Mouse (Mus musculus) spleen, postnatal 14 days (tissue): ENCODE measurements at regions not wholly inside any gene's neighbourhood (a gene's known extent, or its start where the extent isn't known, plus 50 kb on each side); places are given as distances from the start of the nearest gene placed in this dataset.

Source experiments
- DNase-seq, 2 experiments: peaks; one replicate each; pipeline ENCODE4 v3.0.0; 2021 to 2022; ENCODE audit warnings: low spot score in 2 of 2

DNA sequence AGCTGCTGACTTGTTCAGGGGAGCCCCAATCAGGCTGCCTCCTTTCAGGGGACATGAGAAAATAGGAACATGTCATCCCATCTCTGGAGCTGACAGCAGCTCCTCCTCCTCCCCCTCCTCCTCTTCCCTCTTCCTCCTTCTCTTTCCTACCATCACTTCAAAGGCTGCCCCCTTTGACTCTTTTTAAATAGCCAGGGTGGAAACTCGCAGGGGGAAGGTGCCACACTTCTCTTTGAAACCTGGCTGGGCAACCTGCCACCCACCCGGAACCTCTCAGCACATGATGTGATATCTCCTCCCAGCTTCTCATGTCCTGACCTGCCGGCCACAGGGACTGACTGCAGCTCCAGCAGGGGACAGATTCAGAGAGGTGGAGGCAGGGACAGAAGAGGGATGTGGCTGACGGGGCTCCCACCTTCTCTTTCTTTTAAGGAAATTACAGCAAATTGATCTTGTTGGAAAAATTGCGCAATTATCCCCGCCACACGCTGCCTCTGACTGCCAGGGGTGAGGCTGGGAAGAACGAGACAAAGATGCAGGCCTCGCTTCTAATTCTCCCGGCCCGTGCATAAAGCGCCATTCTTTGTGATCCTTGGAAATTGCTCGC, 399.6 kb upstream of the Kazn start:
- no peak for DNase-seq

DNA sequence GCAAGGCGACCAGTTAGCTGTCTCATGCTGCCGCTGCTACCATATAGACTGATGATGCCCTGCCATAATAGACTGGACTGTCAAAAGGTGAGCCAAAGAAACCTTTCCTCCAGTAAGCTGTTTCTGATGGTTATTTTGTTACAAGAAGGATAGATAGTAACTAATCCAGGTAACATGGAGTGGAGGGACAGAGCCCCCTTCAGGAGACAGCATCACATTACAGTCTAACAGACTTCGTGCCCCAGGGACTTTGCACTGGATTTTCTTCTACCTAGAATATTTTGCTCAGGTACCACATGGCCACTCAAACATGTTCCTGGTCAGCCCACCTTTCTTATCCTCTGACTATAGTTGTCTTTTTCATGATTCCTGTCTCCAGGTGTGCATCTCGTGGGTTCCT, 398.9 kb upstream of the Kazn start:
- no peak for DNase-seq

DNA sequence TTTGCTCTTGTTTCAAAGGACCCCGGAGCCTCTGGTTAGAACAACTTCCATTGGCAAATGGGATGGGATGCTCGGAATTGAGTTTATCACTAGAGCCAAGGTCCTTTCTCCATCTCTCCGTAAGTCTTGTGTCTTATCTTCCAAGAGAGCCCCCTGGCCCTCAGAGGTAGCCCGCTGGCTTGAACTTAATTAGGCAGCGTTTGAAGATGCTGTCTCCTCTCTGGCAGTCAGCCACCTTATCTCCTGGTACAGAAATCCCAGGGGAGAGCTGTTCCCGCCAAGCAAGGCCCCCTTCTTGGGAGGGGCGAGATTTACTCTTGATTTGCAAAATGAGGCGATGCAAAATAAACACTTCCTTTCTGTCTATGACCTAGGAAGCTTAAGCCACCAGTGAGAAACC, 395.2 kb upstream of the Kazn start:
- DNase-seq, result no peak

DNA sequence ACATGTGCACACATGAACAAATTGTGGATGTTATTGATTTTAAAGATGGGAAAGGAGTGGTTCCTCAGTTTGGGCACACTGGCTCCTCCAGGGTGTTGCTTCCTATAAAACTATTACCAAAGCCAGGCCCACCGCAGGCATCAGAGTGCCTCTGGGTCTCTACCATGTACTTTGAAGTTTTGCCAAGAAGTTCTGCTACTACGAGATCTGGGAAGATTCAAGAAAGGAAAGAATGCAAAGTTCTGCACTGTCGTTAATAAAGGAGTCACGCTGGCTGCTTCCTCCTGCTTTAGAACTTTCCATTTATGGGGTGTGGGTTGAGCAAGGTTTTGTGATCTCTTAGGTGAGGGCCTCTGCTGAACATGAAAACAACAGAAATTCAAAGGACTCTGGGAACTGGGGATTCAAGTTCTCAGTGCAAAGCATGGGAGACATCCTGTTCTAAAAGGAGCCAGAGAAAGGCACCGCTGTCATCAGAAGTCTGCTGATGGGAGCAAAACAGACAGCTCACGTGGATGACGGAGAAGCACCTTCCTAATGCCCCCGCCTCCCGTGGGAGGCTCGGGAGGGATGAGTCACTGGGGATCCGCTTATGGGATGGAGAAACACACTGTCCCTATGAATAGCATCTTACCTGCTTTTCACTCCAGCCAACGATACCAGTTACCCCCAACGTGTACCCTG, 394.6 kb upstream of the Kazn start:
- no peak for DNase-seq

DNA sequence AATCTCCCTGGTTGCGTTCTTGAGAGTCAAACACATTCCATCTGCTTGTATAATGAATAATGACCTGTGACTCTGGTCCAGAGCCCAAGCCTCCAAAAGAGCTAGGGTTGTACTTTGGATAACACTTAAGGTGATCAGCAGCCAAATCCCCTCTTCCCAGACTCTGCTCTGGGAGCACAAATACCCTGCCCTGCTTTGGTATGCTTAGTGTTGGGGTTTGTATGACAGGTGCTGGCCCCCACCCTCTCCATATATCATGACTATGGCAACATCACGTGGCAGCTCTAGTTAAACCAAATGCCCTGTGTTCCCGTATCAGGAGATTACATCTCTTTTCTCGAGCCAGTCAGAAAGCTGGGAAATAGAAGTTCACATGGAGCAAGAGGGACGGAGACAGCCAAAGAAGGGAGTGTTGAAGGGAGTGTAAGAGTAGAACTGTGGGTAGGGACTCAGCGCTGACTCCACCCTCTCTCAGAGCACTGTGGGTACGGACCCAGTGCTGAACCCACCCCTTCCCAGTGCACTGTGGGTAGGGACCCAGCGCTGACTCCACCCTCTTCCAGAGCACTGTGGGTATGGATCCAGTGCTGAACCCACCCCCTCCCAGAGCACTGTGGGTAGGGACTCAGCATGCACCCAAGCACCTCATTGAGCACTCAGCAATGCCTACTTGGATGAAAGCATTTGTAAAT, 387.4 kb upstream of the Kazn start:
- DNase-seq, result no peak

DNA sequence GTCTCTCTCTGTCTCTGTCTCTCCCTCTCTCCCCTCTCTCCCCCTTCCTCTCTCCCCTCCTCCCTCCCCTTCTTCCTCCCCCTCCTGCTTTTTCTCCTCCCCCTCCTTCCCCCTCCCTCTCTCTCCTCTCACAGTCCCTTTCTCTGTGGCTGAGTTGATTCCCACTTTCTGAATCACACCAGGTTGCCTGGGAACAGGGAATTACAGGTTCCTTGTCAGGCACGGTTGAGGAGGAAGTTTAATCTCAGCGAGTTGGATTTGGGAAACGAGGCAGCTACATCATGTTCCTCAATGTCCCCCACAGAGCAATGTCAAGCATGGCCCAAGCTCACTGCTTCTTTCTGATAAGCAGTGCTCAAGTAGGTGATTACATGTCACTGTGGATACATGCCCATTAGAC, 386.3 kb upstream of the Kazn start:
- DNase-seq, result no peak

DNA sequence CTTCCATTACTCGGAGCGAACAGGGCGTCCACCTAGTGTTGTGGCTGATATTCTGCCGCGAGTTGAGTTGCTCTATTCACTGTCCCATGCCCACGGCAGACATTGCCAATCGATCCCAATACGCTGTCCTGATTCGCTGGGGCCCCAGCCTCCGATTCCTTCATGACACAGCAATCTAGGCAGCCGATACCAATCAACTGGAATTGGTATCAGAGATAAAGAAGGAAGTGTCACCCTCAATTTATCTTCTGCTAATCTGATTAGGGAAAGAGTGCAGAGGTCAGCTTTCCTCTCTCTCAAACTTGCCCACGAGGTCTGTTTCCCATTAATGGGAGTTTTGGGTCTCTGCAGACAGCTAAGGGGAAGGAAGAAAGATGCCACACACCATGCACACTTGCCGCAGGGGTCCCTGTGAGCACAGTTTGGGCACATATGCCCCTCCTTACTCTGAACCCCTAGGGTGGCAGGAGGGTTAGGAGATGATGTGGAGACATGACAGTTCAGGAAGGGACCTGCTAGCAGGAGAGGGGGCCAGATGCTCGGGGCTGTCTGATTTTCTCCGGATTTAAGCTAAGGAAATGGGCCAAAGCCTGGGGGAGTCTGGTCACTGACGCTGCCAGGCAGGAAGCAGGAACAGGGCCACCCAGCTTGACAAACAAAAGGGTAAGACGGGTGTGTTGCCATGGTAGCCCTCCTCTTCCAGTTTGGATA, 383.1 kb upstream of the Kazn start:
- no peak for DNase-seq

DNA sequence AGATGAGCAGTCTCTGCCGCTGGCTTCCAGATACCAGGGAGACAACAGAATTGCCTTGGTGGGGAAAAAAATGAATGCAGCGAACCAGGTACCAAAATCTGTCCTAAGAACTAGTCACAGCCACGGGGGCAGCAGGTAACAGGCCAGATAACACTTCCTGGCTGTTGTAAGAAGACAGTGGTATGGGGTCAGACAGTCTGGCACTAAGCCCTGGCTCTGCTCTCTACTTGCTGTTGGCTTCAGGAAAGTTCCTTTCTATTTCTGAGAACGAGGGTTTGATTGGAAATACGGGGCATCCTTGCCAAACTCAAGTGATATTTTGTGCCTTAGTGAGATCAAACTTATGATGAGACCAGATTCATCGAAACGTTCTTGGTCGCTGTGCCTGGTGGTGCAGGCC, 380.2 kb upstream of the Kazn start:
- DNase-seq, result no peak

DNA sequence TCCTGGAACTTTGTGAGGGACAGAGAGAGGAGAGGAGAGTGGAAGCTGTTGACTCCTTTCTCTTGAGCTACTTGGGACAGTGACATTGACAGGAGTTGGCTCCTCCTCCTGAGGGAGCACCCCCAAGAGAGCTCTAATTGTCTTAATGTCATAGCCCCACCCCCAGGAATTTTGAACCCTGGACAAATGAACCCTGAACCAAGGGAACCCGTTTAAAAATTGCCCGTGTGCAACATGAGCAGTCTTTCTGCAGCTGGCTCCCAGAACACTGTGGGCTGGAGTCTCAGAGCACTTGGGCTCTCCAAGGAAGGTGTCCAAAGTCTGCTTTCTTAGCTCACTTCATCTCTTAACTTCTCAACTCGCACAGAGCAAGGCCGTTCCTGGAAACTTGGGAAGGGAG, 379.6 kb upstream of the Kazn start:
- no peak for DNase-seq

DNA sequence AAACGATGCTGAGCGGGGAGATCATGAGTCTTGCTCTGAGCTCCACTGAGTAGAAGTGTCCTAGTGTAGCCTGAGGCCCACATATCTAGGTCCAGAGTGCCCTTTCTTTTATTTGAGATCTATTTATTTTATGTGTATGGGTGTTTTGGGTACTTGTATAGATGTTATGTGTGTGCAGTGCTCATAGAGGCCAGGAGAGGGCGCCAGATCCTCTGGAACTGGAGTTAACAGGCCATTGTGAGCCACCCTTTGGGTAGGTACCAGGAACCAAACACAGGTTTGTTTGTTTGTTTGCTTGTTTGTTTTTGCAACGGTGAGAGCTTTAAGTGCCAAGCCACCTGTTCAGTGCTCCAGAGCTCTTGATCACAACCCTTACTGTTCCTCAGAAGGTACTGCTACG, 378.5 kb upstream of the Kazn start:
- DNase-seq, result no peak

DNA sequence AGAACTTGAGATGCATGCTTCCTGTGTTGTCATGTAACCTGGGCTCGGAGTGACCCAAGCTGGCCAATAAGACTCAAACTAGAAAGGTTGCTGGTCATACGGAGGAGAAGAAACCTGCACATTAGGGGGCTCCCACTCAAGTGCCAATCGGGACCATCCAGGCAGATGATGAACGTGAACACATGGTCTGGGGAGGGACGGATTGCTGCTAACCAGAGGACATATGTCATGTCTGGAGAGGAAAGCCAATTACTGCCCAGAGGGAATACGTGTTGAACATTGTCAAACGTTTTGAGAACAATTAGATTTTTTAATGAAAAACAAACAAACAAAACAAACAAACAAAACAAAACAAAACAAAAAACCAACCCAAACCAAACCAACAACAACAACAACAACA, 377.7 kb upstream of the Kazn start:
- no peak for DNase-seq

DNA sequence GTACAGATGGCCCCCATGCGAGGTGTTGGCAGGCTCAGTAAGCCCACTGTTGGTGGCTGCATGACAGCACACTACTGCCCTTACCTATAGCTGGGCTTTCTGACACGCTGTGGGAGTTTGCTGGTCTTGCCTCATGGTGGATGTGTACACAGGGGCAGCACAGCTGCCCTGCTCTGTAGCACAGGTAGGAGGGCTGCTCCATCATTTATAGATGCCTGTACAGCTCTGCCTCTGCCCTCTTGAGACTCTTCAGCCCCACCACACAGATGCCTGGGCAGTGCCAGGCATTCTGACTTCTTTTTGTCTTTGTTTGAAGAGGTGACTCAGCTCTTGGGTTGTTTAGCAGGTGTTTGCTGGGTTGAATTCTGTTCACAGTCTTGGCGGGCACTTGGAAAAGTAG, 365.9 kb upstream of the Kazn start:
- DNase-seq, result no peak

DNA sequence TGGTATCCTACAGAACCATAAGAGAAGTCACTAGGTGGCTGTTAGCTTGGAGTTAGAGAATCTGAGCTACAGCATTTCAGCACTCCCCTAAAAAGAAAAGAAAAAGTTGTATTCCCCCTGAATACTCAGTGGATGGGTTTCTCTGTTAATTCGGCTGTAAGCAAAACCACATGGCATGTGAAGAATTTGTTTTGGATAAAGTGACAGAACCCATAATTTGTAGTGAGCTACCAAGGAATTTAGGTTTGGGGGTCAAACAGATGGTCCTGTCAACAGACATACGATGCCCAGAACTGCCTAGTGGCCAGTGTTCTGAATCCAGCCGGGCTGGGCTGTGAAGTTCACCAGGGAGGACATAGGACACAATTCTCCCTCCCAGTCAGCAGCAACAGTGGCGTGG, 358.0 kb upstream of the Kazn start:
- no peak for DNase-seq

DNA sequence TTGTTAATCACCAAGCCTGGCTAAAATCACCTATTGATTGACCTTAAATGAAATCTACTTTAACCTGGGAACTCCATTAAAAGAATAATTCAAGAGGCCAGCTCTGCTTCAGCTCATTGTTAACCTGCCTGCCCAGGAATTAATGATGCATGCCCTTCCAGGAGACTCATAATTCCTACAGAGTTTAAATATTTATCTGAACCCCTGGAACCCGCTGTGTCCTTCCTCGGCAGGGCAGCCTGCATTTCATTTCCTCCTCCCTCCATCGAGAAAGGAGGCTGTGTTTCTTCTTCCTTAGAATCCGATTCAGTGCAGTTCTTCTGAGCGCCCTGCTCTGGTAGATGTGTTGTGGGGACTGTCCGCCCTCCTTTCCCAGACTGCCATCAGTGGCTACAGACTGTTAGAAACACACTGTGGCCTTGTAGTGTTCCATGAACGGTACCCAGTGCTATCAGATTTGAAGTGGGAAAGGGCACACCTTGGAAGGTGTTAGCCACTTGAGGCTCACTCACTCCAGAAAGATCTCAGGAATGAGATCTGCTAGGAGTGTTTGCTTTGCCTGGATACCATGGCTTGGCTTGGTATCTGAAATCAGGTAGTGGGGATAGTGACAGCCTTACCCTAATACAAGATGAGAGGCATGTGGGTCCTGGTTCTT, 350.0 kb upstream of the Kazn start:
- DNase-seq, result no peak

DNA sequence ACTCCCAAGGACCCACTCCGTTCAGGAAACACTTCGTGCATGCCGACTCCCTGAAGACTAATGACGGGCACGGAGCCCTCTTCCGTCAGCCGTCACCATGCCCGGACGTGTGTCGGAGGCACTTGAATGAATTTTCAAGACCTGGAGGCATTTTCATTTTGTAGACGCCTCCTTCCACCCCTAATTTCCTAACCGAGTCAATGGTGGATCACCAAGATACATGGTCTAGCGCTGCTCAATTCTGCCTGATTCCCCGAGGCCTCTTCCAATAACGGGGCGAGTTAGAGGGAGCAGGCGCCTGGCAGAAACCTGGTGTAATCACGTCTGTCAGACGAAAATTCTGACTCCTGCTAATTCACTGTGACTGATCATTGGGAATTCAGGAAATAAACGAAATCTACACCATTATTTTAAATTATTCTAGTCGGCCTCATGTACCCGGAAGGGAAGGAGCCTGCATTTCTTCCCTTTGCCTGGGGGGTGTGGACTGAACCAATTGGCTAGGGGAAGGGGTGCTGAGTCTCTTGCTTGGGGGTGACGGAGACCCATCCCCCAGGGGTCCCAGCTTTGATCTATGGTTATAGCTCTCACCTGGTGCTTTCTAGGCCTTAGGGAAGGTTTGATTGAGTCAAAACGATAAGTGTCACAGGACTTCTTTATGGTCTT, 349.4 kb upstream of the Kazn start:
- no peak for DNase-seq

DNA sequence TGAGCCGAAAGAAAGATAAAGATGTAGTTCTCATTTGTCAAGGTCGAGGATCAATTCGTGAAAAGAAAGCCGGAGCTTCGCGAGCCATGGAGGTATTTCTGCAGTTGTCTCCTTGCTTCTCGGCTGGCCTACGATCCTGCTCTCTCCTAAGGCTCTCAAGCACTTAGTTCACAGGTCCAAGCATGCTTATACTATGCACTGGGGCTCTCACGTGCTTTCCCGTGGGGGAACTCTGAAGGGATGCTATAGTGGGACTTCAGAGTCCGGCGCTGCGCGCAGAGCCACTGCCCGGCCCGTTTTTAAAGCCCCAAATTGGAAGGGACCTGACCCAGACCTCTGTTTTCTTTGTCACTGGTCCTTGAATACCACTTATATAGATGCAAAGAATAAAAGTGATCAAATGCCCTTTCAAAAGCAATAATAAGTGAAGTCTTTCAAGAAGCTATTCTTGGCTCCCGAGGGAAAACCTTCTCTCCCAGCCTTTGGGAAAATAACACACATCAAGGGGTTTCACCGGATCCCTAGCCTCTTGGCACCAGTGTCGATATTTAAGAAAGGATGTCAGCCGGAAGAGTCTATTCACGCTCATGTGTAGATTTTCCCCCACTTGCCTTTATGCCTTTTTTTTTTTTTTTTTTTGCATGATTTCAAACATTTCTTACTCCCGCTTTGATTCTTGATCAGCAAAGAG, 348.3 kb upstream of the Kazn start:
- DNase-seq, result no peak

DNA sequence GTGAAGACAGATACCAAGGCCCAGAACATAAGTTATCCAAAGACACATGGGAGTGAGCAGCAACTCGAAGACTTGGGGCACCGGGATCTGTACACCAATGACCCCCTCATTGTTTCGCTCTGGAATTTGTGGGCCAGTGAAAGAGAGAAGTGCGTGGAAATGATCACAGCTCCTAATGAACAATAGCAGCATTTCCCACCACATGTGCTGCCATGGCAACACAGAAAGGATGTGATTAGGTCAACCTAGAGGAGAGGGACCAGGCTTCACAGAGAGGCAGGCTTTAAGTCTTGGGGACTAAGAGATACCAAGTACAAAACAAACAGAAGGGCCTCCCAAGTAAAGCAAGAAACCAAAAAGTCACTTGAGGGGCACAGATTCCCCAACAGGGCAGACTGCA, 339.3 kb upstream of the Kazn start:
- DNase-seq, result no peak

DNA sequence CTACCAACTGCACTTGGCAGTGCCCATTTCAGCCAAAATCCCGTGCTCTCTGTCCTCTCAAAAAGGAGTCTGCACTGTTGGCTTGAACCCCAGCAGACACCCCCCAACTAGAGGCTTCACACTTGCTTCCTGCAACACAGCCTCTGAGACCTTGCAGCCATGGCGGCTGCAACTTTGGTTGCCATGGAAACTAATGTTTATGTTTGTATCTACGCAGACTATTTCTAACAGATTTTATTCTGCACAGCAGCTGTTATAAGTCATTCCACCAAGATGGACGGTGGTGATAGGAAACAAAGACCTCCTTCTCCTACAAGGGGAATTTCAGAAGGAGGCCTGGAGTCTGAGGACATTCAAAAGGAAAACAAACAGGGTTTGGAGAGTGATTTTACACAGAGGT, 338.3 kb upstream of the Kazn start:
- no peak for DNase-seq

DNA sequence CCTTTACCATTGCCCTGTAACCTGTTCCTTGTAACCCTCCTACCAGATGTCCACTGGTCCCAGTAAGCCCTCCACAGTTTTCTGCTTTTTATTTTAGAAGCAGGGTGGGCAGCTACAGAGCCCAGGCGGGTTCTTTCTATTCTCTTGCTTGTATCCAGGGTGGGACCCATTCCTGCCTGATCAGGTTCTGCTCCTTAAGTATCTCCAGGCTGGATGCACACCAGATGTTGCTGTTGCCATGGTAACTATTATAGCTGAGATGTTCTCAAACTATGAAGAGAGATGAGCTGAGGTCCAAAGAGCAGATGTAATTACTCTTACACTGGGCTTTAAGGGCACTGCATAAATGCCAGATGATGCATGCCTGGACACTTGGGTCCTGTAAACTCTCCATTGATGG, 335.3 kb upstream of the Kazn start:
- no peak for DNase-seq

DNA sequence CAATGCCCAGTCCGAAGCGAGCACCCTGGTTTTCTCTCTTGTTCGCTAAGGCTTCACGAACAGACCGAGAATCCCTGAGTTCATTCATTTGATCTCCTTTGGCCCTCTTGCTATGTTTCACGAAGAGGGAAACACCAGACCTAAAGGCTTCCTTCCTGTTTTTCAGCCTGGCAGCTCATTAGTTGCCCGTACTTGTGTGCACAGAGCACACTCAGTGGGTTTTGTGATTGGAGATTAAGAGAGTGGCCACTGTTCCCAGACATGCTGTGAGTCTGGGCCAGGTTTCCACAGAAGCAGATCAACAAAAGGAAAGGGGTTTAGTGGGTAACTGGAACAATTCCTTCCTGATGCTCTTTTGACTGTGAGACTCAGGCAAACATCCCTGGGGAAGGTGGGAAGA, 331.5 kb upstream of the Kazn start:
- no peak for DNase-seq

DNA sequence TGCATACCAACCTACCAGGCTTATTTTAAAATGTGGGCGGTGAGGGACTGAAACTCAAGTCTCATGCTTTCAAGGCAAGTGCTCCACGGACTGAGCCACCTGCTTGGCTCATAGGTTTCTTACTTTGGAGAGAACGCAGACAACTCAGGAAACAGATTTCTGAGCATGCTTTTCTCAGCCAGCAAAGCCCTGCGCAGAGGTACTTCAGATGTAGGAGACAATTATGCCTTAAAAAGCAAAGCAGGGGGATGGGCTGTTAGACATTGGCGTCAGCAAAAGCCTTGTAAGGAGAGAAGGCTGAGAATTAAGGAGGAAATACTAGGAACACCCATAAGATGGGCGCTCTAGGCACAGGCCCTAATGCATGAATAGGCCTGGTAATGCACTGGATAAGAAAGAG, 329.4 kb upstream of the Kazn start:
- DNase-seq, result no peak
